Mouse (Mus musculus): Measurements from ENCODE around the gene Mgat2. TPM values are rescaled to one million over a fixed set of nuclear protein-coding genes. Genes with fewer than 3 reads are reported as not detected.
"Not testable (repeated sequence)": the region's sequence is repeated elsewhere in the genome, so short reads cannot be mapped to it uniquely, and the experiment has no call there.

Mgat2 gene
- total RNA-seq (2021), result 1 to 10 TPM; 6.0 to 7.3 TPM
- long read RNA-seq, experiment 1, transcript Mgat2-201 (1 exons, 2,614 nt), result major isoform, 36 of 36 reads
- long read RNA-seq, experiment 1, partial matches to known transcripts, result 0 of 36 reads
- long read RNA-seq, experiment 1, other reads (novel, unspliced or antisense), result 0 of 36 reads
- long read RNA-seq, experiment 2, transcript Mgat2-201 (1 exons, 2,614 nt), result major isoform, 34 of 34 reads
- long read RNA-seq, experiment 2, partial matches to known transcripts, result 0 of 34 reads
- long read RNA-seq, experiment 2, other reads (novel, unspliced or antisense), result 0 of 34 reads

GRCm38 (mm10) chr12:69183583-69184308 is at the start of gene Mgat2, which contains the start of gene Rpl36al:
TSS of gene Mgat2 (plus strand) at chr12:69184157.
TSS of gene Rpl36al (minus strand) at chr12:69184083.
- no peak for TF ChIP-seq CTCF (IDR thresholded peaks at IDR 0.05)
- Histone ChIP-seq H3K4me3 (peak within 1 kb of the TSS; percentile 99), H3K27ac (peak within 1 kb of the TSS; percentile 95)
- peak; percentile 99 for DNase-seq
- intact Hi-C loops (cut with DNase I), result no loop called here

GRCm38 (mm10) chr12:69139201-69139600 is 44.8 kb upstream of the Mgat2 start:
- TF ChIP-seq CTCF (IDR thresholded peaks at IDR 0.05), result no peak
- DNase-seq, result no peak
- intact Hi-C loops (cut with DNase I), result no loop called here
- Histone ChIP-seq H3K27ac (no peak overlapping the region), H3K4me3 (no peak overlapping the region)

- Histone ChIP-seq H3K4me3 (no peak overlapping the region), H3K27ac (no peak overlapping the region)
- TF ChIP-seq CTCF (IDR thresholded peaks at IDR 0.05), result no peak
- no peak for DNase-seq
- intact Hi-C loops (cut with DNase I), result no loop called here
Observed at GRCm38 (mm10) chr12:69139841-69140240, 44.1 kb upstream of the Mgat2 start.

GRCm38 (mm10) chr12:69143460-69143859 is 40.5 kb upstream of the Mgat2 start:
- DNase-seq, result no peak
- TF ChIP-seq CTCF (IDR thresholded peaks at IDR 0.05), result no peak
- intact Hi-C loops (cut with DNase I), result no loop called here
- Histone ChIP-seq H3K27ac (no peak overlapping the region), H3K4me3 (no peak overlapping the region)

GRCm38 (mm10) chr12:69147166-69147735 is 36.7 kb upstream of the Mgat2 start:
- DNase-seq, result no peak
- intact Hi-C loops (cut with DNase I), result no loop called here
- Histone ChIP-seq H3K27ac (no peak overlapping the region), H3K4me3 (no peak overlapping the region)
- TF ChIP-seq CTCF (IDR thresholded peaks at IDR 0.05), result no peak

- no peak overlapping the region for H3K4me3 ChIP-seq
- no peak for DNase-seq
- no peak overlapping the region for H3K27ac ChIP-seq
- intact Hi-C loops (cut with DNase I), result no loop called here
- no peak for TF ChIP-seq CTCF (IDR thresholded peaks at IDR 0.05)
Observed at GRCm38 (mm10) chr12:69150049-69150448, 33.9 kb upstream of the Mgat2 start.

- TF ChIP-seq CTCF (IDR thresholded peaks at IDR 0.05), result no peak
- intact Hi-C loops (cut with DNase I), result no loop called here
- H3K27ac ChIP-seq, result no peak overlapping the region
- DNase-seq, result no peak
- H3K4me3 ChIP-seq, result no peak overlapping the region
Observed at GRCm38 (mm10) chr12:69155923-69156322, 28.0 kb upstream of the Mgat2 start.

- no peak for DNase-seq
- Histone ChIP-seq H3K4me3 (no peak overlapping the region), H3K27ac (no peak overlapping the region)
- TF ChIP-seq CTCF (IDR thresholded peaks at IDR 0.05), result no peak
- intact Hi-C loops (cut with DNase I), result no loop called here
Observed at GRCm38 (mm10) chr12:69156436-69156835, 27.5 kb upstream of the Mgat2 start.

- no peak overlapping the region for H3K4me3 ChIP-seq
Observed at GRCm38 (mm10) chr12:69157107-69157506, 26.9 kb upstream of the Mgat2 start.

GRCm38 (mm10) chr12:69158366-69158764 is 25.6 kb upstream of the Mgat2 start:
- H3K27ac ChIP-seq, result peak overlapping the region; percentile 98
- intact Hi-C loops (cut with DNase I), result no loop called here
- DNase-seq, result no peak
- peak overlapping the region; percentile 80 for H3K4me3 ChIP-seq
- no peak for TF ChIP-seq CTCF (IDR thresholded peaks at IDR 0.05)

More at GRCm38 (mm10) chr12:69157107-69157506, 26.9 kb upstream of the Mgat2 start:
- H3K27ac ChIP-seq, result no peak overlapping the region
- no peak for TF ChIP-seq CTCF (IDR thresholded peaks at IDR 0.05)
- DNase-seq, result no peak
- intact Hi-C loops (cut with DNase I), result no loop called here

GRCm38 (mm10) chr12:69158765-69159577 is 25.0 kb upstream of the Mgat2 start, which contains the start of gene Rps29:
TSS of gene Rps29 (minus strand) at chr12:69159186.
- peak; percentile 96 for DNase-seq
- Histone ChIP-seq H3K27ac (peak within 1 kb of the TSS; percentile 98), H3K4me3 (peak within 1 kb of the TSS; percentile 80)
- intact Hi-C loops (cut with DNase I), result not testable (repeated sequence)

GRCm38 (mm10) chr12:69159578-69159940 is 24.4 kb upstream of the Mgat2 start:
- intact Hi-C loops (cut with DNase I), result no loop called here
- TF ChIP-seq CTCF (IDR thresholded peaks at IDR 0.05), result peak; percentile 81
- DNase-seq, result no peak
- H3K4me3 ChIP-seq, result peak overlapping the region; percentile 80
- H3K27ac ChIP-seq, result peak overlapping the region; percentile 98

- DNase-seq; intact Hi-C loops (cut with DNase I); H3K27ac ChIP-seq; H3K4me3 ChIP-seq: not testable (repeated sequence)
Observed at GRCm38 (mm10) chr12:69160677-69161076, 23.3 kb upstream of the Mgat2 start.

- intact Hi-C loops (cut with DNase I); DNase-seq; H3K27ac ChIP-seq; H3K4me3 ChIP-seq: not testable (repeated sequence)
Observed at GRCm38 (mm10) chr12:69163586-69163985, 20.4 kb upstream of the Mgat2 start.
